In the genomic region with DNA sequence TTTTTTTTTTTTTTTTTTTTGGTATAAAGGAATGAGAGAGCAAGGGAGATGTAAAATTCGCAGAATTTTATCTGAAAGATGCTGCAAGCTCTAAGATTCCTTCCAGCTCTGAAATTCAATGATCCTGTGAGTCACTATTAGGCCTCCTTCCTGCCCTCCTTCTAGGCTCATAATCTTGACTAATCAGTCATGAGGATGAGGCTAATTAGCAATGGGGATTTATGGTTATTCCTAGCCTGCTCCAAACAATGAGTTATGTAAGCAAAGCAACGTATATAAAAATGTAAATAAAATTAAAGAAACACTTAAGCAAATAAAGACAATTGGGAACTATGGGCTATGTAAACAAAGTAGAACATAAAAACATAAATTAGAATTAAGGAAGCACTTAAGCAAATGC, we compare ENCODE assay signal across 22 mouse cellular contexts. TPM values are rescaled to one million over a fixed set of nuclear protein-coding genes. Genes with fewer than 3 reads are reported as not detected.
DNase-seq lines count a peak whose midpoint lies in the region; ATAC-seq and TF ChIP-seq lines count a peak whose summit lies in the region.
"Had no signal": no experiment of that assay in that cellular context is flagged by ENCODE, and none has a peak within 500 bp of the region (broad histone marks: within the 10 kb centered on the region; RNA-seq: fewer than 3 reads in every experiment).

No protein-coding gene starts in this region.

- peaks cover 0 to 10% of the 10 kb centered on the region in 2 experiments; a peak in 2 of 4 replicates for H3K36me3 ChIP-seq in MEL (ENCODE audit: control insufficient read depth in 1 of 2, insufficient read depth in 2 of 2, low read length in 2 of 2)
- H3K36me3 ChIP-seq: embryonic facial prominence, embryonic 10.5 days; embryonic facial prominence, embryonic 12.5 days; forebrain, embryonic 15.5 days; G1E had no signal

- no peak for TF ChIP-seq EP300 in MEL (IDR thresholded peaks at IDR 0.05; ENCODE audit: low read depth in 1 of 2, low read length in 2 of 2)

- peaks cover 3 to 9% of the 10 kb centered on the region in 2 experiments; a peak in 3 of 4 replicates for H3K4me1 ChIP-seq in MEL (ENCODE audit: control insufficient read depth in 1 of 2, insufficient read depth in 2 of 2, low read length in 2 of 2)

- H3K4me3 ChIP-seq in MEL (ENCODE audit: control insufficient read depth in 1 of 2, insufficient read depth in 1 of 2, low read depth in 2 of 2, low read length in 2 of 2) = no peak overlapping the region
- H3K4me3 ChIP-seq: forebrain, embryonic 13.5 days; forebrain, embryonic 15.5 days had no signal

- no peaks in the 10 kb centered on the region for H3K27me3 ChIP-seq in MEL (ENCODE audit: control insufficient read depth in 1 of 2, insufficient read depth in 2 of 2, low read length in 2 of 2)
- H3K27me3 ChIP-seq: embryonic facial prominence, embryonic 12.5 days; Patski had no signal

- TF ChIP-seq POLR2A in MEL (IDR thresholded peaks at IDR 0.05; ENCODE audit: control insufficient read depth in 1 of 2, insufficient read depth in 1 of 2, low read depth in 1 of 2, low read length in 2 of 2, poor library complexity in 1 of 2) = no peak

- TF ChIP-seq RAD21 in MEL (IDR thresholded peaks at IDR 0.05; ENCODE audit: low read depth, low read length) = no peak

- DNase-seq in heart, adult 11 months = peak; percentile 13
- no peak for DNase-seq in heart, postnatal 4 days
- DNase-seq in MEL (ENCODE audit: low read depth, low spot score) = no peak
- peak; percentile 53 for DNase-seq in retina, postnatal 1 day
- DNase-seq: adrenal gland, adult 2 months; adrenal gland, postnatal 10 days; adrenal gland, postnatal 25 days; B cell, adult 2 months; cerebellum, adult 11 months; cerebellum, adult 8-10 months; cerebellum, postnatal 14 days; cerebellum, postnatal 36 days; embryo, embryonic 11 days had no signal

- H3K9ac ChIP-seq in MEL (ENCODE audit: control insufficient read depth, low read depth, low read length, poor library complexity, severe bottlenecking) = no peak overlapping the region
- H3K9ac ChIP-seq: embryonic facial prominence, embryonic 12.5 days; forebrain, embryonic 13.5 days; forebrain, embryonic 15.5 days; forebrain, postnatal 0 days had no signal

- no peak overlapping the region for H3K27ac ChIP-seq in MEL (ENCODE audit: control insufficient read depth, low read depth, low read length)
- H3K27ac ChIP-seq: embryonic facial prominence, embryonic 12.5 days; forebrain, embryonic 13.5 days; forebrain, embryonic 15.5 days had no signal

- H3K9me3 ChIP-seq in MEL (replicated peaks; ENCODE audit: insufficient read depth, low read length) = no peaks in the 10 kb centered on the region
- H3K9me3 ChIP-seq: embryonic facial prominence, embryonic 10.5 days; embryonic facial prominence, embryonic 12.5 days; forebrain, embryonic 13.5 days; forebrain, embryonic 15.5 days; G1E had no signal

- no peak for TF ChIP-seq CTCF in MEL (IDR thresholded peaks at IDR 0.05 in 2 of 3, conservative IDR thresholded peaks at IDR 0.05 in 1 of 3; ENCODE audit: control insufficient read depth in 1 of 3, insufficient read depth in 1 of 3, low read depth in 2 of 3, low read length in 3 of 3, poor library complexity in 1 of 3, severe bottlenecking in 1 of 3)

- no peak for ATAC-seq in activated CD4-positive, CD25-positive, alpha-beta regulatory T cell, adult 4 months
- ATAC-seq: CD4-positive, CD25-positive, alpha-beta regulatory T cell, adult 4 months; forebrain, embryonic 13.5 days; forebrain, embryonic 15.5 days; forebrain, postnatal 0 days; Patski had no signal

- peaks cover 19% of the 10 kb centered on the region for H3K79me2 ChIP-seq in MEL (ENCODE audit: control insufficient read depth, insufficient read depth, low read length, poor library complexity)

TF ChIP-seq in MEL, 35 proteins besides CTCF, POLR2A, EP300 and RAD21:
- no peak for TF ChIP-seq ELF1 (IDR thresholded peaks at IDR 0.05; ENCODE audit: low read depth, low read length)
- TF ChIP-seq JUND (IDR thresholded peaks at IDR 0.05; ENCODE audit: low read depth, low read length) = no peak
- TF ChIP-seq ZNF384 (IDR thresholded peaks at IDR 0.05; ENCODE audit: low read depth, low read length) = peak; percentile 42; the same call in 1 of the 2 replicates
- TF ChIP-seq ZC3H11A (IDR thresholded peaks at IDR 0.05; ENCODE audit: low read depth, low read length) = no peak
- no peak for TF ChIP-seq SMC3 (IDR thresholded peaks at IDR 0.05; ENCODE audit: low read depth, low read length)
- no peak for TF ChIP-seq GATA1 (IDR thresholded peaks at IDR 0.05; ENCODE audit: low read depth, low read length)
- no peak for TF ChIP-seq POLR2AphosphoS5 (IDR thresholded peaks at IDR 0.05; ENCODE audit: borderline replicate concordance, low read depth, low read length)
- TF ChIP-seq TCF12 (IDR thresholded peaks at IDR 0.05; ENCODE audit: low read depth, low read length) = no peak

RNA-seq across cellular contexts. Expression of a gene that starts 1.4 kb away (rescaled TPM):
- 10 to 100 TPM; 25.6 to 30.2 TPM for total RNA-seq in heart, postnatal 4 days (2021)
- total RNA-seq in MEL (2012; rRNA removed) = 9.0 and 10.1 TPM in 2 replicates
- 10 to 100 TPM in 1 of 2 experiments, not detected in 1; 22.4 TPM for polyA plus RNA-seq in MEL (2012; ENCODE audit: insufficient read depth in 1 of 2, insufficient read length in 2 of 2, low read depth in 1 of 2, low replicate concordance in 2 of 2, missing spikeins in 1 of 2)
- polyA plus RNA-seq in activated CD4-positive, CD25-positive, alpha-beta regulatory T cell, adult 4 months (2017; shearing (Covaris generic)) = 1 to 10 TPM; 1.1 to 2.1 TPM

RNA-seq across cellular contexts. Expression of a gene that starts 32.2 kb away (rescaled TPM):
- 10 to 100 TPM; 72.6 to 77.1 TPM for total RNA-seq in heart, postnatal 4 days (2021)
- 44.6 and 52.5 TPM in 2 replicates for total RNA-seq in MEL (2012; rRNA removed)
- polyA plus RNA-seq in MEL (2012; ENCODE audit: insufficient read depth in 1 of 2, insufficient read length in 2 of 2, low read depth in 1 of 2, low replicate concordance in 2 of 2, missing spikeins in 1 of 2) = 10 to 100 TPM in 1 of 2 experiments, not detected in 1; 42.1 TPM
- 10 to 100 TPM; 17.0 to 19.9 TPM for polyA plus RNA-seq in activated CD4-positive, CD25-positive, alpha-beta regulatory T cell, adult 4 months (2017; shearing (Covaris generic))

Comparison
In these comparisons a context has a peak if more than half of its experiments do, and no peak if none do; other contexts are left out.
1. DNase-seq: peak in heart, adult 11 months (single experiment) and retina, postnatal 1 day (single experiment); none in heart, postnatal 4 days (single experiment) and MEL (single experiment).